Mouse (Mus musculus) liver, adult 2 months (tissue): ENCODE measurements around the gene Naa35. TPM values are rescaled to one million over a fixed set of nuclear protein-coding genes. Genes with fewer than 3 reads are reported as not detected.
"Not testable (repeated sequence)": the region's sequence is repeated elsewhere in the genome, so short reads cannot be mapped to it uniquely, and the experiment has no call there.

Source experiments
- DNase-seq: peaks from one replicate; pipeline ENCODE4 v3.0.0-alpha.2; 2011; ENCODE audit warnings: low read depth, low spot score; ENCODE audit errors: extremely low read depth
- H3K27ac ChIP-seq: fragments of 200-500 bp; replicated peaks from 2 replicates; pipeline ENCODE4 v1.5.1; 2012; ENCODE audit warnings: low read depth, mild to moderate bottlenecking, control low read depth, inconsistent platforms, low read length; ENCODE audit not compliant: insufficient read depth
- H3K27me3 ChIP-seq: fragments of 200-500 bp; 2 replicates; pipeline ENCODE4 v1.6.1; 2012; ENCODE audit warnings: mild to moderate bottlenecking, moderate library complexity, low read length, inconsistent platforms; ENCODE audit not compliant: control insufficient read depth, insufficient read depth
- H3K36me3 ChIP-seq: fragments of 200-500 bp; 2 replicates; pipeline ENCODE4 v1.6.1; 2012; ENCODE audit warnings: low read length, inconsistent platforms; ENCODE audit not compliant: control insufficient read depth, insufficient read depth
- H3K4me1 ChIP-seq: fragments of 200-500 bp; 2 replicates; pipeline ENCODE4 v1.6.1; 2011; ENCODE audit warnings: low read length; ENCODE audit not compliant: control insufficient read depth, insufficient read depth
- H3K4me3 ChIP-seq: fragments of 200-500 bp; 2 replicates; pipeline ENCODE4 v1.5.1; 2011; ENCODE audit warnings: low read depth, mild to moderate bottlenecking, control low read depth, low read length, moderate library complexity; ENCODE audit not compliant: insufficient read depth
- H3K79me2 ChIP-seq: fragments of 200-500 bp; 2 replicates; pipeline ENCODE4 v1.6.1; 2012; ENCODE audit warnings: inconsistent platforms, mild to moderate bottlenecking, low read length, moderate library complexity; ENCODE audit not compliant: control insufficient read depth, insufficient read depth
- H3K9ac ChIP-seq: fragments of 200-500 bp; 2 replicates; pipeline ENCODE4 v1.6.1; 2012; ENCODE audit warnings: low read depth, mild to moderate bottlenecking, control low read depth, inconsistent platforms, low read length
- CTCF ChIP-seq: fragments of 200-500 bp; IDR thresholded peaks from 2 replicates; pipeline ENCODE4 v1.5.1; 2011; ENCODE audit warnings: low read depth, low read length, control low read depth
- POLR2A ChIP-seq: fragments of 200-500 bp; IDR thresholded peaks from 2 replicates; pipeline ENCODE4 v1.6.1; 2011; ENCODE audit warnings: low read length, control low read depth; ENCODE audit not compliant: insufficient read depth; ENCODE audit errors: extremely low read depth
- WGBS: fragments of 180-500 bp; shearing (Covaris S2); methylation state at CpG from one replicate; pipeline ENCODE4 v1.1.7; 2018; 5-methylcytosine and 5-hydroxymethylcytosine counted together
- polyA plus RNA-seq: library from polyadenylated mRNA; depleted of rRNA; stranded (reverse); fragments of >200 nt; gene quantifications from 2 replicates; pipeline ENCODE4 v1.2.3, GENCODE M21; 2012
- total RNA-seq: library from RNA; depleted of rRNA; stranded (reverse); fragments of >200 nt; gene quantifications from 2 replicates; pipeline ENCODE4 v1.2.3, GENCODE M21; 2014

Naa35 gene
- total and polyA plus RNA-seq, 2 experiments, result 29.1 to 32.3 TPM

- WGBS, result 4% methylated on average over 9 of the region's 9 CpGs
- H3K27ac ChIP-seq, result peak overlapping the region; percentile 66
- no peaks in the 10 kb centered on the region for H3K27me3 ChIP-seq
- peaks cover 11% of the 10 kb centered on the region for H3K79me2 ChIP-seq
- peaks cover 2% of the 10 kb centered on the region; the same call in 1 of the 2 replicates for H3K4me1 ChIP-seq
- TF ChIP-seq POLR2A (no peak), CTCF (no peak)
- peak overlapping the region; percentile 66 for H3K9ac ChIP-seq
- peak overlapping the region; percentile 63 for H3K4me3 ChIP-seq
- peaks cover 5% of the 10 kb centered on the region for H3K36me3 ChIP-seq
- DNase-seq, result peak; percentile 24
Observed at GRCm38 (mm10) chr13:59584481-59584880, 578 bp upstream of the Naa35 start.

GRCm38 (mm10) chr13:59585648-59586005, 568 bp downstream of the Naa35 start:
- Histone ChIP-seq H3K79me2 (peaks cover 15% of the 10 kb centered on the region), H3K27ac (peak overlapping the region; percentile 74), H3K4me3 (peak overlapping the region; percentile 87), H3K4me1 (peaks cover 2% of the 10 kb centered on the region; the same call in 1 of the 2 replicates), H3K9ac (peak overlapping the region; percentile 87), H3K27me3 (no peaks in the 10 kb centered on the region), H3K36me3 (peaks cover 12% of the 10 kb centered on the region)
- TF ChIP-seq CTCF (no peak), POLR2A (no peak)
- peak; percentile 67 for DNase-seq
- WGBS, result under 1% methylated on average over 28 of the region's 28 CpGs

GRCm38 (mm10) chr13:59587201-59587600, 2.1 kb downstream of the Naa35 start:
- Histone ChIP-seq H3K27ac (no peak overlapping the region), H3K9ac (no peak overlapping the region), H3K4me3 (no peak overlapping the region), H3K36me3 (peaks cover 20% of the 10 kb centered on the region), H3K79me2 (peaks cover 22% of the 10 kb centered on the region), H3K4me1 (peaks cover 2% of the 10 kb centered on the region; the same call in 1 of the 2 replicates), H3K27me3 (no peaks in the 10 kb centered on the region)
- TF ChIP-seq POLR2A, result no peak
- no peak for TF ChIP-seq CTCF
- no peak for DNase-seq
- WGBS, result 78% methylated on average over 2 of the region's 2 CpGs

GRCm38 (mm10) chr13:59589672-59590071, 4.6 kb downstream of the Naa35 start:
- Histone ChIP-seq H3K4me1 (peaks cover 2% of the 10 kb centered on the region; the same call in 1 of the 2 replicates), H3K36me3 (peaks cover 30% of the 10 kb centered on the region), H3K4me3 (no peak overlapping the region), H3K9ac (no peak overlapping the region), H3K27me3 (no peaks in the 10 kb centered on the region), H3K79me2 (peaks cover 22% of the 10 kb centered on the region), H3K27ac (no peak overlapping the region)
- DNase-seq, result no peak
- WGBS, result 90% methylated on average over 4 of the region's 4 CpGs
- TF ChIP-seq POLR2A (no peak), CTCF (no peak)

GRCm38 (mm10) chr13:59590691-59591090, 5.6 kb downstream of the Naa35 start:
- TF ChIP-seq POLR2A (no peak), CTCF (no peak)
- no peak overlapping the region for H3K27ac ChIP-seq
- no peaks in the 10 kb centered on the region for H3K27me3 ChIP-seq
- no peak overlapping the region for H3K4me3 ChIP-seq
- DNase-seq, result no peak
- H3K9ac ChIP-seq, result no peak overlapping the region
- 96% methylated on average over 4 of the region's 4 CpGs for WGBS
- H3K79me2 ChIP-seq, result peaks cover 22% of the 10 kb centered on the region
- H3K36me3 ChIP-seq, result peaks cover 33% of the 10 kb centered on the region
- H3K4me1 ChIP-seq, result peaks cover 2% of the 10 kb centered on the region; the same call in 1 of the 2 replicates

GRCm38 (mm10) chr13:59592058-59592457, 7.0 kb downstream of the Naa35 start:
- H3K36me3 ChIP-seq, result peaks cover 39% of the 10 kb centered on the region
- WGBS, result 96% methylated on average over 3 of the region's 3 CpGs

More at GRCm38 (mm10) chr13:59592058-59592457, 7.0 kb downstream of the Naa35 start:
- not testable (repeated sequence) for DNase-seq, H3K27ac ChIP-seq, H3K4me3 ChIP-seq, H3K9ac ChIP-seq, H3K27me3 ChIP-seq, H3K4me1 ChIP-seq
- peaks cover 19% of the 10 kb centered on the region for H3K79me2 ChIP-seq
